Mouse (Mus musculus) MEL (cell line): ENCODE data around the gene 1700001P01Rik. TPM values are rescaled to one million over a fixed set of nuclear protein-coding genes. Genes with fewer than 3 reads are reported as not detected.
A peak's percentile ranks its signal among the peaks of the same experiment; 100 is the strongest.

Experiments used
- DNase-seq: peaks from one replicate; pipeline ENCODE4 v3.0.0; 2011; ENCODE audit warnings: low read depth, low spot score
- H3K27ac ChIP-seq: 2 replicates; pipeline ENCODE4 v1.5.1; 2012; ENCODE audit warnings: low read depth, mild to moderate bottlenecking, control low read depth, low read length, moderate library complexity; ENCODE audit not compliant: control insufficient read depth
- H3K27me3 ChIP-seq, 2 experiments: fragments of 150-350 bp in 1 of 2; sonication (generic) in 1 of 2; 2 replicates each; pipeline ENCODE4 v1.6.1; 2012; ENCODE audit warnings: low read length in 2 of 2, mild to moderate bottlenecking in 2 of 2, improper control_type of control experiment in 1 of 2, moderate library complexity in 1 of 2; ENCODE audit not compliant: insufficient read depth in 2 of 2, control insufficient read depth in 1 of 2
- H3K36me3 ChIP-seq, 2 experiments: 2 replicates each; pipeline ENCODE4 v1.6.1; 2012 to 2014; ENCODE audit warnings: low read length in 2 of 2, improper control_type of control experiment in 1 of 2, inconsistent platforms in 1 of 2, mild to moderate bottlenecking in 1 of 2; ENCODE audit not compliant: insufficient read depth in 2 of 2, control insufficient read depth in 1 of 2
- H3K4me1 ChIP-seq, 2 experiments: fragments of 150-350 bp in 1 of 2; sonication (generic) in 1 of 2; 2 replicates each; pipeline ENCODE4 v1.6.1; 2012; ENCODE audit warnings: low read length in 2 of 2, improper control_type of control experiment in 1 of 2, mild to moderate bottlenecking in 1 of 2; ENCODE audit not compliant: insufficient read depth in 2 of 2, control insufficient read depth in 1 of 2
- H3K4me3 ChIP-seq, 2 experiments: fragments of 150-350 bp in 1 of 2; sonication (generic) in 1 of 2; 2 replicates each; pipeline ENCODE4 v1.5.1; 2012; ENCODE audit warnings: low read depth in 2 of 2, low read length in 2 of 2, mild to moderate bottlenecking in 2 of 2, moderate library complexity in 2 of 2, control low read depth in 1 of 2, improper control_type of control experiment in 1 of 2; ENCODE audit not compliant: control insufficient read depth in 1 of 2, insufficient read depth in 1 of 2
- H3K79me2 ChIP-seq: 2 replicates; pipeline ENCODE4 v1.6.1; 2012; ENCODE audit warnings: mild to moderate bottlenecking, low read length, moderate library complexity; ENCODE audit not compliant: control insufficient read depth, poor library complexity, insufficient read depth
- H3K9ac ChIP-seq: 2 replicates; pipeline ENCODE4 v1.6.1; 2012; ENCODE audit warnings: low read depth, mild to moderate bottlenecking, control low read depth, low read length, moderate library complexity; ENCODE audit not compliant: control insufficient read depth, poor library complexity, severe bottlenecking
- H3K9me3 ChIP-seq: fragments of 150-350 bp; sonication (generic); replicated peaks from 2 replicates; pipeline ENCODE4 v1.6.1; 2012; ENCODE audit warnings: mild to moderate bottlenecking, low read length, improper control_type of control experiment, moderate library complexity; ENCODE audit not compliant: insufficient read depth
- CHD1 ChIP-seq: IDR thresholded peaks from 2 replicates; pipeline ENCODE4 v1.6.1; 2012; ENCODE audit warnings: low read depth, mild to moderate bottlenecking, inconsistent platforms, low read length, improper control_type of control experiment
- CHD2 ChIP-seq: IDR thresholded peaks from 2 replicates; pipeline ENCODE4 v1.6.1; 2011; ENCODE audit warnings: low read length, improper control_type of control experiment
- CTCF ChIP-seq, 3 experiments: IDR thresholded peaks in 2 of 3; conservative IDR thresholded peaks in 1 of 3; 2 replicates each; pipeline ENCODE4 v1.5.1; 2011 to 2012; ENCODE audit warnings: low read length in 3 of 3, low read depth in 2 of 3, mild to moderate bottlenecking in 2 of 3, improper control_type of control experiment in 1 of 3, inconsistent platforms in 1 of 3, mixed read lengths in 1 of 3, moderate library complexity in 1 of 3; ENCODE audit not compliant: control insufficient read depth in 1 of 3, insufficient read depth in 1 of 3, poor library complexity in 1 of 3, severe bottlenecking in 1 of 3
- E2F4 ChIP-seq: IDR thresholded peaks from 2 replicates; pipeline ENCODE4 v1.6.1; 2011; ENCODE audit warnings: low read depth, low read length, improper control_type of control experiment, borderline replicate concordance
- ETS1 ChIP-seq: IDR thresholded peaks from 2 replicates; pipeline ENCODE4 v1.6.1; 2012; ENCODE audit warnings: low read depth, mild to moderate bottlenecking, inconsistent platforms, low read length, improper control_type of control experiment, moderate library complexity
- GABPA ChIP-seq: IDR thresholded peaks from 2 replicates; pipeline ENCODE4 v1.6.1; 2012; ENCODE audit warnings: low read depth, mild to moderate bottlenecking, inconsistent platforms, low read length, improper control_type of control experiment, moderate library complexity
- HCFC1 ChIP-seq: IDR thresholded peaks from 2 replicates; pipeline ENCODE4 v1.6.1; 2012; ENCODE audit warnings: low read depth, mild to moderate bottlenecking, inconsistent platforms, low read length, improper control_type of control experiment, moderate library complexity
- JUND ChIP-seq: IDR thresholded peaks from 2 replicates; pipeline ENCODE4 v1.6.1; 2011; ENCODE audit warnings: low read depth, mild to moderate bottlenecking, improper control_type of control experiment, low read length
- KAT2A ChIP-seq: conservative IDR thresholded peaks from 2 replicates; pipeline ENCODE4 v1.6.1; 2012; ENCODE audit warnings: low read depth, low read length, improper control_type of control experiment, inconsistent platforms
- MAFK ChIP-seq: IDR thresholded peaks from 2 replicates; pipeline ENCODE4 v1.6.1; 2011; ENCODE audit warnings: low read depth, mild to moderate bottlenecking, low read length, improper control_type of control experiment, borderline replicate concordance
- MAX ChIP-seq: IDR thresholded peaks from 2 replicates; pipeline ENCODE4 v1.6.1; 2011; ENCODE audit warnings: low read length, improper control_type of control experiment
- MEF2A ChIP-seq: IDR thresholded peaks from 2 replicates; pipeline ENCODE4 v1.6.1; 2014; ENCODE audit warnings: low read depth, mild to moderate bottlenecking, inconsistent platforms, low read length, improper control_type of control experiment; ENCODE audit not compliant: poor library complexity, insufficient replicate concordance, severe bottlenecking; ENCODE audit errors: extremely low read depth
- MXI1 ChIP-seq: IDR thresholded peaks from 2 replicates; pipeline ENCODE4 v1.6.1; 2011; ENCODE audit warnings: mild to moderate bottlenecking, low read depth, low read length, improper control_type of control experiment
- MYB ChIP-seq: IDR thresholded peaks from 2 replicates; pipeline ENCODE4 v1.6.1; 2011; ENCODE audit warnings: mild to moderate bottlenecking, low read depth, low read length, improper control_type of control experiment
- MYC ChIP-seq: IDR thresholded peaks from 2 replicates; pipeline ENCODE4 v1.6.1; 2011; ENCODE audit warnings: low read depth, mild to moderate bottlenecking, low read length, improper control_type of control experiment, moderate library complexity
- NELFE ChIP-seq: IDR thresholded peaks from 2 replicates; pipeline ENCODE4 v1.6.1; 2011; ENCODE audit warnings: low read depth, low read length, improper control_type of control experiment
- NRF1 ChIP-seq: IDR thresholded peaks from 2 replicates; pipeline ENCODE4 v1.6.1; 2014; ENCODE audit warnings: low read depth, mild to moderate bottlenecking, inconsistent platforms, low read length, improper control_type of control experiment, moderate library complexity; ENCODE audit not compliant: poor library complexity, insufficient read depth, severe bottlenecking
- POLR2AphosphoS2 ChIP-seq: IDR thresholded peaks from 2 replicates; pipeline ENCODE4 v1.6.1; 2011; ENCODE audit warnings: low read length, improper control_type of control experiment
- POLR2AphosphoS5 ChIP-seq: IDR thresholded peaks from 2 replicates; pipeline ENCODE4 v1.6.1; 2012; ENCODE audit warnings: low read depth, borderline replicate concordance, mild to moderate bottlenecking, inconsistent platforms, low read length, moderate library complexity, mixed read lengths
- SIN3A ChIP-seq: IDR thresholded peaks from 2 replicates; pipeline ENCODE4 v1.6.1; 2012; ENCODE audit warnings: low read length, improper control_type of control experiment, inconsistent platforms
- SMC3 ChIP-seq: IDR thresholded peaks from 2 replicates; pipeline ENCODE4 v1.6.1; 2011; ENCODE audit warnings: low read depth, low read length, improper control_type of control experiment
- TAL1 ChIP-seq: IDR thresholded peaks from 2 replicates; pipeline ENCODE4 v1.6.1; 2012; ENCODE audit warnings: mild to moderate bottlenecking, inconsistent platforms, low read length, moderate library complexity, mixed read lengths
- TBP ChIP-seq: IDR thresholded peaks from 2 replicates; pipeline ENCODE4 v1.8.0; 2011; ENCODE audit warnings: low read depth, low read length, improper control_type of control experiment
- UBTF ChIP-seq: IDR thresholded peaks from 2 replicates; pipeline ENCODE4 v1.6.1; 2012; ENCODE audit warnings: low read depth, mild to moderate bottlenecking, inconsistent platforms, low read length, improper control_type of control experiment, moderate library complexity, borderline replicate concordance; ENCODE audit not compliant: insufficient read depth
- USF1 ChIP-seq: IDR thresholded peaks from 2 replicates; pipeline ENCODE4 v1.6.1; 2014; ENCODE audit warnings: low read depth, mild to moderate bottlenecking, inconsistent platforms, low read length, improper control_type of control experiment, moderate library complexity
- ZKSCAN1 ChIP-seq: IDR thresholded peaks from 2 replicates; pipeline ENCODE4 v1.6.1; 2012; ENCODE audit warnings: low read depth, mild to moderate bottlenecking, inconsistent platforms, low read length, improper control_type of control experiment, moderate library complexity
- ZMIZ1 ChIP-seq: IDR thresholded peaks from 2 replicates; pipeline ENCODE4 v1.6.1; 2012; ENCODE audit warnings: low read depth, mild to moderate bottlenecking, inconsistent platforms, low read length, improper control_type of control experiment, moderate library complexity
- ZNF384 ChIP-seq: IDR thresholded peaks from 2 replicates; pipeline ENCODE4 v1.6.1; 2012; ENCODE audit warnings: low read depth, mild to moderate bottlenecking, inconsistent platforms, low read length, improper control_type of control experiment
- polyA plus RNA-seq, 2 experiments: library from polyadenylated mRNA; stranded (reverse) in 1 of 2; unstranded in 1 of 2; fragments of >175 nt in 1 of 2; fragments of >200 nt in 1 of 2; gene quantifications; 2 replicates each; pipeline versions ENCODE4 v1.2.1 to v1.2.4; 2012; ENCODE audit warnings: low replicate concordance in 2 of 2, low read depth in 1 of 2; ENCODE audit not compliant: insufficient read length in 2 of 2, insufficient read depth in 1 of 2, missing spikeins in 1 of 2
- total RNA-seq: library from RNA; depleted of rRNA; stranded (reverse); fragments of 300-350 nt; gene quantifications from 2 replicates; pipeline ENCODE4 v1.2.3, GENCODE M21; 2012

Gene 1700001P01Rik
- total and polyA plus RNA-seq, 3 experiments, result 0.43 to 0.69 TPM; not detected in 1

- no peak for TF ChIP-seq SMC3
- TF ChIP-seq ZMIZ1, result peak; percentile 25; the same call in 1 of the 2 replicates
- TF ChIP-seq TAL1, result no peak
- no peak for TF ChIP-seq MYB
- no peak for TF ChIP-seq KAT2A
- peak; percentile 2; the same call in 1 of the 2 replicates for TF ChIP-seq SIN3A
- no peak for TF ChIP-seq ZKSCAN1
- no peak for TF ChIP-seq MAFK
- no peak for TF ChIP-seq JUND
- TF ChIP-seq MYC, result no peak; the same call in 1 of the 2 replicates
- no peak for TF ChIP-seq TBP
- TF ChIP-seq CHD1, result peak; percentile 94; the same call in 1 of the 2 replicates
- TF ChIP-seq POLR2AphosphoS5, result no peak
- TF ChIP-seq CTCF (IDR thresholded peaks at IDR 0.05 in 2 of 3, conservative IDR thresholded peaks at IDR 0.05 in 1 of 3; ENCODE audit: control insufficient read depth in 1 of 3, insufficient read depth in 1 of 3, low read depth in 2 of 3, low read length in 3 of 3, poor library complexity in 1 of 3, severe bottlenecking in 1 of 3), result no peak
- TF ChIP-seq GABPA, result no peak
- TF ChIP-seq ZNF384, result no peak
- no peak for TF ChIP-seq NELFE
- no peak for TF ChIP-seq UBTF
- TF ChIP-seq ETS1, result no peak
- Histone ChIP-seq H3K27me3 (no peaks in the 10 kb centered on the region), H3K27ac (peak overlapping the region; percentile 91), H3K9ac (peak overlapping the region; percentile 95), H3K9me3 (no peaks in the 10 kb centered on the region), H3K4me3 (peak overlapping the region; percentile 65 to 99), H3K36me3 (peaks cover 27 to 30% of the 10 kb centered on the region in 2 experiments), H3K4me1 (peaks cover 0 to 10% of the 10 kb centered on the region in 2 experiments; a peak in 2 of 4 replicates), H3K79me2 (peaks cover 39% of the 10 kb centered on the region)
- no peak for DNase-seq
These were observed 6.8 kb upstream of the 1700001P01Rik start for GRCm38 (mm10) chr11:97782564-97782895.

- H3K4me1 ChIP-seq, result peaks cover 0 to 10% of the 10 kb centered on the region in 2 experiments; a peak in 2 of 4 replicates
- TF ChIP-seq ZNF384 (no peak), ZKSCAN1 (no peak), POLR2AphosphoS2 (peak; percentile 97), POLR2AphosphoS5 (peak; percentile 90; the same call in 1 of the 2 replicates), MEF2A (no peak), NRF1 (peak; percentile 84), CTCF (IDR thresholded peaks at IDR 0.05 in 2 of 3, conservative IDR thresholded peaks at IDR 0.05 in 1 of 3; ENCODE audit: control insufficient read depth in 1 of 3, insufficient read depth in 1 of 3, low read depth in 2 of 3, low read length in 3 of 3, poor library complexity in 1 of 3, severe bottlenecking in 1 of 3) (0 out of 6 replicates have a peak, but pooled peaks of 1 of the 3 experiments have one; percentile 8), UBTF (no peak), CHD2 (no peak), NELFE (peak; percentile 99), USF1 (peak; percentile 99), HCFC1 (peak; percentile 97), JUND (no peak), MXI1 (peak; percentile 95), ETS1 (peak; percentile 84), MAX (peak; percentile 97), MAFK (no peak), E2F4 (peak; percentile 89)
These were observed 6.3 kb upstream of the 1700001P01Rik start, which contains the start of gene Rpl23 for GRCm38 (mm10) chr11:97781832-97782563. TSS of gene Rpl23 (minus strand) at chr11:97782437.

More at GRCm38 (mm10) chr11:97781832-97782563, 6.3 kb upstream of the 1700001P01Rik start, which contains the start of gene Rpl23:
- peak; percentile 100 for DNase-seq
- peaks cover 39% of the 10 kb centered on the region for H3K79me2 ChIP-seq
- peak within 1 kb of the TSS; percentile 92 for H3K27ac ChIP-seq
- H3K4me3 ChIP-seq, result peak within 1 kb of the TSS; percentile 65 to 99
- H3K9me3 ChIP-seq, result no peaks in the 10 kb centered on the region
- H3K27me3 ChIP-seq, result no peaks in the 10 kb centered on the region
- H3K36me3 ChIP-seq, result peaks cover 31 to 32% of the 10 kb centered on the region in 2 experiments
- H3K9ac ChIP-seq, result peak within 1 kb of the TSS; percentile 99
